Comparison of ENCODE assay signal across 25 mouse cellular contexts in genomic region chr11:31427374-31427773, GRCm38 (mm10).
"Had no signal": no experiment of that assay in that cellular context is flagged by ENCODE, and none has a peak within 500 bp of the region (broad histone marks: within the 10 kb centered on the region; RNA-seq: fewer than 3 reads in every experiment).

No protein-coding gene starts in this region.

- ATAC-seq: hindbrain, postnatal 0 days had no signal

- H3K27me3 ChIP-seq: heart, embryonic 13.5 days; heart, embryonic 15.5 days; hindbrain, embryonic 13.5 days; hindbrain, embryonic 15.5 days; kidney, embryonic 15.5 days; limb, embryonic 12.5 days; liver, embryonic 13.5 days had no signal

- H3K4me1 ChIP-seq: heart, embryonic 13.5 days; heart, embryonic 15.5 days; hindbrain, embryonic 13.5 days; hindbrain, embryonic 15.5 days; kidney, embryonic 15.5 days; limb, embryonic 10.5 days; limb, embryonic 12.5 days; liver, embryonic 13.5 days had no signal

- H3K27ac ChIP-seq: heart, adult 2 months; heart, embryonic 13.5 days; heart, embryonic 15.5 days; hindbrain, embryonic 13.5 days; hindbrain, embryonic 15.5 days; hindbrain, postnatal 0 days; kidney, embryonic 15.5 days; layer of hippocampus, adult 2 months; left cerebral cortex, adult 2 months; limb, embryonic 10.5 days; limb, embryonic 12.5 days; liver, embryonic 13.5 days had no signal

- H3K36me3 ChIP-seq: heart, embryonic 13.5 days; heart, embryonic 15.5 days; hindbrain, embryonic 13.5 days; hindbrain, embryonic 15.5 days; kidney, embryonic 15.5 days; limb, embryonic 10.5 days; limb, embryonic 12.5 days; liver, embryonic 13.5 days had no signal

- H3K4me2 ChIP-seq: heart, embryonic 11.5 days; heart, embryonic 13.5 days; heart, embryonic 15.5 days; hindbrain, embryonic 13.5 days; hindbrain, embryonic 15.5 days; kidney, embryonic 15.5 days; limb, embryonic 12.5 days; liver, embryonic 11.5 days; liver, embryonic 13.5 days had no signal

- DNase-seq: gastrocnemius, postnatal 14 days; gastrocnemius, postnatal 36 days; heart, adult 11 months; heart, adult 2 months; heart, postnatal 14 days; heart, postnatal 36 days; kidney, adult 2 months; kidney, adult 9 months; kidney, postnatal 10 days; kidney, postnatal 25 days; kidney, postnatal 4 days; liver; liver, embryonic 13.5 days had no signal

- H3K9me3 ChIP-seq: heart, embryonic 13.5 days; heart, embryonic 15.5 days; hindbrain, embryonic 15.5 days; kidney, embryonic 15.5 days; limb, embryonic 10.5 days; limb, embryonic 12.5 days; liver, embryonic 13.5 days had no signal

- H3K4me3 ChIP-seq: heart, adult 2 months; heart, embryonic 13.5 days; heart, embryonic 15.5 days; hindbrain, embryonic 13.5 days; hindbrain, embryonic 15.5 days; kidney, embryonic 15.5 days; layer of hippocampus, adult 2 months; left cerebral cortex, adult 2 months; limb, embryonic 10.5 days; limb, embryonic 12.5 days; liver, embryonic 13.5 days had no signal

- H3K9ac ChIP-seq: heart, embryonic 13.5 days; heart, embryonic 15.5 days; hindbrain, embryonic 13.5 days; hindbrain, embryonic 15.5 days; kidney, embryonic 15.5 days; limb, embryonic 12.5 days; liver, embryonic 13.5 days had no signal
